Mouse (Mus musculus) embryonic facial prominence, embryonic 14.5 days (tissue): ENCODE results near the gene Orc2. TPM values are rescaled to one million over a fixed set of nuclear protein-coding genes. Genes with fewer than 3 reads are reported as not detected.
A peak's percentile ranks its signal among the peaks of the same experiment; 100 is the strongest.

Experiments used
- ATAC-seq: fragments of 200-750 bp; cut with Nextera tagmentation; 2 replicates; pipeline ENCODE4 v1.8.0; 2017; ENCODE audit warnings: low read depth, moderate number of reproducible peaks, moderate TSS enrichment
- DNase-seq: peaks from one replicate; pipeline ENCODE4 v3.0.0-alpha.2; 2015; ENCODE audit warnings: low spot score
- H3K27ac ChIP-seq: fragments of 300-500 bp; sonication (generic); replicated peaks from 2 replicates; pipeline ENCODE4 v1.5.1; 2014; ENCODE audit warnings: low read depth, mild to moderate bottlenecking, low read length, moderate library complexity
- H3K27me3 ChIP-seq: fragments of 300-500 bp; sonication (generic); replicated peaks from 2 replicates; pipeline ENCODE4 v1.6.1; 2014; ENCODE audit warnings: low read length; ENCODE audit not compliant: control insufficient read depth, insufficient read depth
- H3K36me3 ChIP-seq: fragments of 300-500 bp; sonication (generic); 2 replicates; pipeline ENCODE4 v1.6.1; 2014; ENCODE audit warnings: low read length, mixed read lengths; ENCODE audit not compliant: control insufficient read depth, insufficient read depth
- H3K4me1 ChIP-seq: fragments of 300-500 bp; sonication (generic); 2 replicates; pipeline ENCODE4 v1.6.1; 2014; ENCODE audit warnings: antibody characterized with exemption, low read length; ENCODE audit not compliant: control insufficient read depth, insufficient read depth
- H3K4me2 ChIP-seq: fragments of 300-500 bp; sonication (generic); 2 replicates; pipeline ENCODE4 v1.6.1; 2014; ENCODE audit warnings: low read depth, mild to moderate bottlenecking, low read length, moderate library complexity, mixed read lengths
- H3K4me3 ChIP-seq: fragments of 300-500 bp; sonication (generic); 2 replicates; pipeline ENCODE4 v1.5.1; 2014; ENCODE audit warnings: low read depth, mild to moderate bottlenecking, low read length
- H3K9ac ChIP-seq: fragments of 300-500 bp; sonication (generic); 2 replicates; pipeline ENCODE4 v1.6.1; 2014; ENCODE audit warnings: low read depth, mild to moderate bottlenecking, low read length, moderate library complexity, mixed read lengths
- H3K9me3 ChIP-seq: fragments of 300-500 bp; sonication (generic); 2 replicates; pipeline ENCODE4 v1.6.1; 2016; ENCODE audit warnings: low read length; ENCODE audit not compliant: control insufficient read depth
- WGBS: fragments of 180-500 bp; shearing (Covaris S2); extraction: QIAGEN DNeasy Blood & Tissue Kit; methylation state at CpG from one replicate; pipeline ENCODE4 v1.1.7; 2014; 5-methylcytosine and 5-hydroxymethylcytosine counted together
- polyA plus RNA-seq: library from polyadenylated mRNA; unstranded; fragments of >200 nt; fragmentation: Nextera tagmentation; extraction: Ambion mirVana; gene quantifications from 2 replicates; pipeline ENCODE4 v1.2.1, GENCODE M21; 2014

The Orc2 gene
- polyA plus RNA-seq = 31.6 and 32.5 TPM in 2 replicates

- DNase-seq (peak; percentile 98), ATAC-seq (peak; percentile 100)
- WGBS = under 1% methylated on average over 56 of the region's 64 CpGs
Observed at GRCm38 (mm10) chr1:58504577-58505254, at the start of gene Orc2. Gene Orc2 (minus strand): TSS chr1:58505109.

GRCm38 (mm10) chr1:58541386-58541785, 36.5 kb upstream of the Orc2 start:
- Histone ChIP-seq H3K9me3 (no peaks in the 10 kb centered on the region), H3K4me2 (no peak overlapping the region), H3K9ac (no peak overlapping the region), H3K4me3 (no peak overlapping the region), H3K36me3 (peaks cover 60% of the 10 kb centered on the region), H3K27ac (no peak overlapping the region), H3K27me3 (no peaks in the 10 kb centered on the region), H3K4me1 (no peaks in the 10 kb centered on the region)
- 79% methylated on average over 1 of the region's 1 CpGs for WGBS
- ATAC-seq (no peak), DNase-seq (no peak)

More at GRCm38 (mm10) chr1:58504577-58505254, at the start of gene Orc2:
- peaks cover 11% of the 10 kb centered on the region for H3K4me1 ChIP-seq
- H3K27ac ChIP-seq = peak within 1 kb of the TSS; percentile 78
- no peaks in the 10 kb centered on the region for H3K27me3 ChIP-seq
- peaks cover 10% of the 10 kb centered on the region for H3K36me3 ChIP-seq
- peak within 1 kb of the TSS; percentile 87 for H3K9ac ChIP-seq
- H3K9me3 ChIP-seq = peaks cover 42% of the 10 kb centered on the region
- peak within 1 kb of the TSS; percentile 81 for H3K4me3 ChIP-seq
- peak within 1 kb of the TSS; percentile 71 for H3K4me2 ChIP-seq

- no peaks in the 10 kb centered on the region; the same call in 1 of the 2 replicates for H3K36me3 ChIP-seq
- H3K9me3 ChIP-seq = peaks cover 65% of the 10 kb centered on the region
- H3K27me3 ChIP-seq = no peaks in the 10 kb centered on the region
- H3K4me2 ChIP-seq = no peak overlapping the region
- H3K9ac ChIP-seq = no peak overlapping the region
- peaks cover 11% of the 10 kb centered on the region for H3K4me1 ChIP-seq
- H3K27ac ChIP-seq = no peak overlapping the region
- WGBS = 96% methylated on average over 3 of the region's 3 CpGs
- H3K4me3 ChIP-seq = no peak overlapping the region
- ATAC-seq (no peak), DNase-seq (no peak)
Observed at GRCm38 (mm10) chr1:58507249-58507648, 2.3 kb upstream of the Orc2 start.

GRCm38 (mm10) chr1:58503793-58504370, 1.0 kb downstream of the Orc2 start:
- H3K27ac ChIP-seq = peak overlapping the region; percentile 78; the same call in 1 of the 2 replicates
- H3K4me3 ChIP-seq = peak overlapping the region; percentile 81
- peaks cover 34% of the 10 kb centered on the region for H3K9me3 ChIP-seq
- no peaks in the 10 kb centered on the region for H3K27me3 ChIP-seq
- WGBS = 27% methylated on average over 9 of the region's 9 CpGs
- ATAC-seq (no peak), DNase-seq (no peak)
- H3K4me2 ChIP-seq = peak overlapping the region; percentile 71
- peak overlapping the region; percentile 87 for H3K9ac ChIP-seq
- H3K4me1 ChIP-seq = peaks cover 11% of the 10 kb centered on the region
- peaks cover 18% of the 10 kb centered on the region for H3K36me3 ChIP-seq

DNA sequence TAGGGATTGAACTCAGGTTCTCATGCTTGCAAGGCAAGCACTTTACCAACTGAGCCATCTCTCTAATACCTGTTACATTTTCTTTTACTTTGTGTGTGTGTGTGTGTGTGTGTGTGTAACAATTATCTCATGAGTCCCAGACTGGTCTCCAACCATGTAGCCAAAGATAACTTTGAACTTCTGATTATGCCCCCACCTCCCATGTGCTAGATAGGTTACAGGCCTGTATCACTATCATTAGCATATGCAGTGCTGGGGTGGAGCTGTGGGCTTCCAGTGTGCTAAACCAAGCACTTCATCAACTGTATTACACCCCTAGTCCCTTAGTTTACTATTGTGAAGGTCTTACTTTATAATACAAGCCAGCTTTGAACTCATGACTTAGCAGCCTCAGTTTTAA, 1.8 kb downstream of the Orc2 start:
- Histone ChIP-seq H3K4me1 (peaks cover 11% of the 10 kb centered on the region), H3K36me3 (peaks cover 25% of the 10 kb centered on the region), H3K4me3 (peak overlapping the region; percentile 81; the same call in 1 of the 2 replicates), H3K27ac (no peak overlapping the region), H3K9ac (peak overlapping the region; percentile 87; the same call in 1 of the 2 replicates), H3K4me2 (peak overlapping the region; percentile 71; the same call in 1 of the 2 replicates), H3K9me3 (peaks cover 26% of the 10 kb centered on the region), H3K27me3 (no peaks in the 10 kb centered on the region)
- no peak for ATAC-seq
- no peak for DNase-seq

DNA sequence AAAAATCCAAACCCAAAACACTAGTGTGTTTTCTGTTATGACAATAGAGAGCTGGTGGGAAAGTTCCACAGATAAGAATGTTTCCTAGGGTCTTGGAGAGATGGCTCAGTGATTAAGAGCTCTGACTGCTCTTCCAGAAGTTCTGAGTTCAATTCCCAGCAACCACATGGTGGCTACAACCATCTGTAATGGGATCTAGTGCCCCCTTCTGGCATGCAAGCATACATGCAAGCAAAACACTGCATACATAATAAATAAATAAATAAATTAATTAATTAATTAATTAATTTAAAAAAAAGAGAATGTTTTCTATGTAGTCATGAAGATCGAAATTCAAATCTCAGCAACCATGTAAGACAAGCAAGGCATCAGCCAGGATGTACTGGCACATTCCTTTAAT, 6.2 kb downstream of the Orc2 start:
- no peak overlapping the region for H3K27ac ChIP-seq
- H3K9ac ChIP-seq = no peak overlapping the region
- peaks cover 10% of the 10 kb centered on the region for H3K4me1 ChIP-seq
- WGBS = 98% methylated on average over 1 of the region's 1 CpGs
- peaks cover 60% of the 10 kb centered on the region for H3K36me3 ChIP-seq
- no peak for ATAC-seq
- H3K4me3 ChIP-seq = no peak overlapping the region
- H3K4me2 ChIP-seq = no peak overlapping the region
- H3K9me3 ChIP-seq = no peaks in the 10 kb centered on the region
- no peaks in the 10 kb centered on the region for H3K27me3 ChIP-seq
- no peak for DNase-seq

- H3K27me3 ChIP-seq = no peaks in the 10 kb centered on the region
- H3K4me1 ChIP-seq = no peaks in the 10 kb centered on the region
- whole genome bisulfite sequencing = 90% methylated on average over 4 of the region's 4 CpGs
- no peak overlapping the region for H3K9ac ChIP-seq
- H3K36me3 ChIP-seq = peaks cover 69% of the 10 kb centered on the region
- no peak overlapping the region for H3K4me2 ChIP-seq
- ATAC-seq (no peak), DNase-seq (no peak)
- H3K9me3 ChIP-seq = no peaks in the 10 kb centered on the region
- no peak overlapping the region for H3K4me3 ChIP-seq
- H3K27ac ChIP-seq = no peak overlapping the region
Observed at GRCm38 (mm10) chr1:58497678-58498077, 7.2 kb downstream of the Orc2 start.

GRCm38 (mm10) chr1:58495603-58496002, 9.3 kb downstream of the Orc2 start:
- Histone ChIP-seq H3K4me3 (no peak overlapping the region), H3K4me2 (no peak overlapping the region), H3K9ac (no peak overlapping the region), H3K27ac (no peak overlapping the region), H3K9me3 (no peaks in the 10 kb centered on the region), H3K36me3 (peaks cover 89% of the 10 kb centered on the region), H3K4me1 (no peaks in the 10 kb centered on the region), H3K27me3 (no peaks in the 10 kb centered on the region)
- 89% methylated on average over 6 of the region's 6 CpGs for WGBS
- peak; percentile 57; the same call in 1 of the 2 replicates for ATAC-seq
- DNase-seq = peak; percentile 3
